Mouse (Mus musculus) heart, adult 8-10 months (tissue): ENCODE data around the gene Olfr1012. TPM values are rescaled to one million over a fixed set of nuclear protein-coding genes. Genes with fewer than 3 reads are reported as not detected.
"Not testable (repeated sequence)": the region's sequence is repeated elsewhere in the genome, so short reads cannot be mapped to it uniquely, and the experiment has no call there.

Experiments
- DNase-seq: peaks from one replicate; pipeline ENCODE4 v3.0.0; 2022; ENCODE audit warnings: low spot score
- total RNA-seq, 4 experiments: library from RNA; stranded (reverse); gene quantifications; 2 replicates each; pipeline ENCODE4 v1.2.4; 2022

Gene Olfr1012
- total RNA-seq, result not detected

- DNase-seq, result no peak
Observed at GRCm38 (mm10) chr2:85762666-85763065, at the start of gene Olfr1012. Gene Olfr1012, minus strand, starts transcription at chr2:85762766.

- no peak for DNase-seq
Observed at GRCm38 (mm10) chr2:85804501-85804900, 41.9 kb upstream of the Olfr1012 start.

- no peak for DNase-seq
Observed at GRCm38 (mm10) chr2:85802444-85802843, 39.9 kb upstream of the Olfr1012 start, which contains the start of gene Olfr1016. Gene Olfr1016, minus strand, starts transcription at chr2:85802544.

- no peak for DNase-seq
Observed at GRCm38 (mm10) chr2:85792331-85792730, 29.8 kb upstream of the Olfr1012 start.

- no peak for DNase-seq
Observed at GRCm38 (mm10) chr2:85781717-85782116, 19.2 kb upstream of the Olfr1012 start, which contains the start of gene Olfr1015. Gene Olfr1015, plus strand, starts transcription at chr2:85782017.

- no peak for DNase-seq
Observed at GRCm38 (mm10) chr2:85772413-85772812, 9.8 kb upstream of the Olfr1012 start, which contains the start of gene Olfr1014. Gene Olfr1014, plus strand, starts transcription at chr2:85772713.

GRCm38 (mm10) chr2:85766798-85767197 is 4.2 kb upstream of the Olfr1012 start, which contains the start of gene Olfr1013:
Gene Olfr1013, plus strand, starts transcription at chr2:85767098.
- no peak for DNase-seq

GRCm38 (mm10) chr2:85753822-85754221 is 8.7 kb downstream of the Olfr1012 start:
- no peak for DNase-seq

- no peak for DNase-seq
Observed at GRCm38 (mm10) chr2:85725793-85726192, 36.8 kb downstream of the Olfr1012 start.

GRCm38 (mm10) chr2:85715119-85715518 is 47.4 kb downstream of the Olfr1012 start, which contains the start of gene Olfr1009:
Gene Olfr1009, plus strand, starts transcription at chr2:85715419.
- no peak for DNase-seq

GRCm38 (mm10) chr2:85711159-85711558 is 51.4 kb downstream of the Olfr1012 start:
- no peak for DNase-seq

GRCm38 (mm10) chr2:85710680-85711079 is 51.9 kb downstream of the Olfr1012 start:
- DNase-seq, result not testable (repeated sequence)

Other genes with a start within 250 kb of the Olfr1012 start
- not detected for gene 4833423E24Rik, start 243.7 kb downstream of the Olfr1012 start, total RNA-seq
- gene Olfr996, start 183.6 kb downstream of the Olfr1012 start, total RNA-seq, result not detected
- not detected for gene Olfr998, start 173.8 kb downstream of the Olfr1012 start, total RNA-seq
- not detected for gene Olfr1000, start 150.9 kb downstream of the Olfr1012 start, total RNA-seq
- not detected for gene Olfr1002, start 112.1 kb downstream of the Olfr1012 start, total RNA-seq
- not detected for gene Olfr154, start 98.3 kb downstream of the Olfr1012 start, total RNA-seq
- not detected for gene Olfr1006, start 84.0 kb downstream of the Olfr1012 start, total RNA-seq
- not detected for gene Olfr1008, start 73.3 kb downstream of the Olfr1012 start, total RNA-seq
- not detected for gene Olfr1009, start 47.3 kb downstream of the Olfr1012 start, total RNA-seq
- not detected for gene Olfr1013, start 4.3 kb upstream of the Olfr1012 start, total RNA-seq
- not detected for gene Olfr1014, start 9.9 kb upstream of the Olfr1012 start, total RNA-seq
- not detected for gene Olfr1015, start 19.3 kb upstream of the Olfr1012 start, total RNA-seq
- not detected for gene Olfr1016, start 39.8 kb upstream of the Olfr1012 start, total RNA-seq
- gene Olfr1018, start 55.7 kb upstream of the Olfr1012 start, total RNA-seq, result not detected
- gene Olfr1019, start 82.7 kb upstream of the Olfr1012 start, total RNA-seq, result not detected
- gene Olfr1020, start 84.3 kb upstream of the Olfr1012 start, total RNA-seq, result not detected
- not detected for gene Olfr1022, start 105.8 kb upstream of the Olfr1012 start, total RNA-seq
- gene Olfr1023, start 122.9 kb upstream of the Olfr1012 start, total RNA-seq, result not detected
- not detected for gene Olfr1024, start 142.3 kb upstream of the Olfr1012 start, total RNA-seq
- not detected for gene Olfr1025-ps1, start 152.4 kb upstream of the Olfr1012 start, total RNA-seq
- not detected for gene Olfr1026, start 158.8 kb upstream of the Olfr1012 start, total RNA-seq
- not detected for gene Olfr1028, start 187.7 kb upstream of the Olfr1012 start, total RNA-seq
- not detected for gene Olfr1029, start 211.1 kb upstream of the Olfr1012 start, total RNA-seq
- not detected for gene Olfr1030, start 216.5 kb upstream of the Olfr1012 start, total RNA-seq
- not detected for gene Olfr1031, start 227.5 kb upstream of the Olfr1012 start, total RNA-seq
- not detected for gene Olfr1032, start 242.8 kb upstream of the Olfr1012 start, total RNA-seq